Mouse (Mus musculus) cerebellum, adult 2 months (tissue): Measurements from ENCODE around the gene Adam1a.
A peak's percentile ranks its signal among the peaks of the same experiment; 100 is the strongest.

ENCODE experiments used
- CTCF ChIP-seq: fragments of 200-500 bp; IDR thresholded peaks from 2 replicates; pipeline ENCODE4 v1.5.1; 2011; ENCODE audit warnings: low read depth, mild to moderate bottlenecking, control low read depth, low read length, moderate library complexity, borderline replicate concordance; ENCODE audit not compliant: insufficient read depth
- POLR2A ChIP-seq: fragments of 200-500 bp; IDR thresholded peaks from 2 replicates; pipeline ENCODE4 v1.6.1; 2011; ENCODE audit warnings: low read length, control low read depth, borderline replicate concordance; ENCODE audit not compliant: insufficient read depth

DNA sequence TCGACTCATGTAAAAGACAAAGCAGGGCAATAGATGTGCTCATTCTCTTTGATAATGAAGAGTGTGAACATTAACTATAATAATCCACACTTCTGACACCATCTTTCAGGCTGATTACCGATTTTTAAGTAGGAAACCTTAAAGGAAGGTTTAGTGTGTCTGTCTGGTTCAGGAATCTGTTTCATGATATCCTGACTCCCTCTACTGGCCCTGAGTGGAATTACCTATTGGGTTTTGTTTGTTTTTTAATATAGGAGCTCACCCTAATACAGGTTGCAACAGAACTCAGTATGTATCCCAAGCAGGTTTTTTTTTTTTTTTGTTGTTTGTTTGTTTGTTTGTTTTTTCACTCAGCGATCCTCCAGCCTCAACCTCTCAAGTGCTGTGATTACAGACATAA lies 67.6 kb downstream of the Adam1a start:
- TF ChIP-seq CTCF (peak; percentile 32; the same call in 1 of the 2 replicates), POLR2A (no peak)
